Mouse (Mus musculus) lung, adult 2 months (tissue): ENCODE results near the gene Elf4.

Experiments used
- CTCF ChIP-seq: fragments of 200-500 bp; IDR thresholded peaks from 2 replicates; pipeline ENCODE4 v1.5.1; 2011; ENCODE audit warnings: mild to moderate bottlenecking, low read length, control low read depth; ENCODE audit not compliant: insufficient read depth
- POLR2A ChIP-seq: fragments of 200-500 bp; IDR thresholded peaks from 2 replicates; pipeline ENCODE4 v1.6.1; 2011; ENCODE audit warnings: low read depth, mild to moderate bottlenecking, control low read depth, low read length, borderline replicate concordance; ENCODE audit errors: extremely low read depth

DNA sequence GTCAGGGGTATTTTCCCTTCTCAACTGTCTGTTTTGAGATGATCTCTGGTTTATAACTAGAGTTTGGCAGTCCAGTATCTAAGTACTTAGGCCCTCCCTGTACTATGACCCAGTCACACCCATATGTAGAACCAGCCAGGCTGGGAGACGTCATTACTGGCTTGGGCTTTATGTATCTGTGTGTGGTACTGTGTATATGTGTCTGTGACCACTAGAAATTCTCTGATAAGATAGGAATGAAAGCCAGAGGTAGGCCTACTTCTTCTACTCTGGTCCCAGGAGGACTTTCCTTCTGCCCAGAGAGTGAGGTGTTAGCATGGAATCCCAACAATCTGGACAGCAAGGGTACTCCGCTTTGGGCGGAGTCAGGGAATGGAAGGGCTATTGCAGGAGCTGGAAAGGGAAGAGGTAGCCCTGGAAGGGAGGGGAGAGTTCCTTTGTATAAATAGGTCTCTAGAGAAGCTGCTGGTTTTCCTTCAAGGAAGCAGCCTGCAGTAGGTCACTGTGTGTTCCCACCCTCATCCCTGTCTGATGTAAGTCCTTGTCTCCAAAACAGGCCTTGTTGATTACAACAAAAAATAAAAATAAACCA is 4.5 kb upstream of the Elf4 start:
- TF ChIP-seq CTCF: no peak
- no peak for TF ChIP-seq POLR2A
